Mouse (Mus musculus) liver, adult 2 months (tissue): ENCODE results near the gene Npnt.

Experiments used
- CTCF ChIP-seq: fragments of 200-500 bp; IDR thresholded peaks from 2 replicates; pipeline ENCODE4 v1.5.1; 2011; ENCODE audit warnings: low read depth, low read length, control low read depth
- POLR2A ChIP-seq: fragments of 200-500 bp; IDR thresholded peaks from 2 replicates; pipeline ENCODE4 v1.6.1; 2011; ENCODE audit warnings: low read length, control low read depth; ENCODE audit not compliant: insufficient read depth; ENCODE audit errors: extremely low read depth

DNA sequence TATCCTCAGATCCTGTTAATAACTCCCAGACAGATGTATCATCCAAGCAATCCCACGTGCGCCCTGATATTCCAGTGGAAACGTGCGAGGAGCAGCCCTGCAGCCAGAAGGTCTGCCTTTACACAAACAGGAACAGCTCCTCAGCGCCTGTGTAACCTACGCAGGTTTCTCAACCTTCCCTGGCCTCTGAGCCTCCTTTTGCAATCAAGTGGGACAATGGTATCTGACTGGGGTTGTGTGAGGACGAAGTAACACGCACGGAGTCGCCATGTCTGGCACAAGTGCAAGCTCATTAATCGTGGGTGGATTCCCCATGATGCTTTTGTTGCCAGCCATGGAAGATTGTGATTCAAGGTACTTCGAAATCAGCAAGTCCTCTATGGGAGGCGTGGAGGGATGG, 86.2 kb downstream of the Npnt start:
- TF ChIP-seq POLR2A (no peak), CTCF (no peak)
